In genomic region chr5:74305533-74306189, GRCm38 (mm10) we compare ENCODE assay signal across 15 mouse cellular contexts.
DNase-seq lines count a peak whose midpoint lies in the region; ATAC-seq lines count a peak whose summit lies in the region.
"Had no signal": no experiment of that assay in that cellular context is flagged by ENCODE, and none has a peak within 500 bp of the region (broad histone marks: within the 10 kb centered on the region; RNA-seq: fewer than 3 reads in every experiment).

No protein-coding gene starts in this region.

- no peaks in the 10 kb centered on the region for H3K9me3 ChIP-seq in kidney, embryonic 16.5 days (ENCODE audit: low read length)
- H3K9me3 ChIP-seq in embryonic facial prominence, embryonic 14.5 days (ENCODE audit: control insufficient read depth, low read length) = no peaks in the 10 kb centered on the region
- no peaks in the 10 kb centered on the region for H3K9me3 ChIP-seq in limb, embryonic 15.5 days
- H3K9me3 ChIP-seq in forebrain, embryonic 16.5 days (ENCODE audit: control insufficient read depth, low read length) = no peaks in the 10 kb centered on the region
- H3K9me3 ChIP-seq: megakaryocyte, embryonic 14.5 days; neural tube, embryonic 12.5 days had no signal

- intact Hi-C loops in heart, postnatal 14 days (cut with DNase I) = no loop called here

- H3K27ac ChIP-seq in kidney, embryonic 16.5 days (ENCODE audit: low read length) = peak overlapping the region; percentile 35
- H3K27ac ChIP-seq in embryonic facial prominence, embryonic 14.5 days (replicated peaks; ENCODE audit: low read depth, low read length) = peak overlapping the region; percentile 56; the same call in 1 of the 2 replicates
- peak overlapping the region; percentile 83 for H3K27ac ChIP-seq in limb, embryonic 15.5 days
- no peak overlapping the region for H3K27ac ChIP-seq in forebrain, embryonic 16.5 days (ENCODE audit: low read length)
- H3K27ac ChIP-seq: hindbrain, embryonic 14.5 days; neural tube, embryonic 12.5 days had no signal

- H3K4me3 ChIP-seq in kidney, embryonic 16.5 days (ENCODE audit: low read length) = no peak overlapping the region
- H3K4me3 ChIP-seq in embryonic facial prominence, embryonic 14.5 days (ENCODE audit: low read depth, low read length) = no peak overlapping the region
- no peak overlapping the region for H3K4me3 ChIP-seq in limb, embryonic 15.5 days
- H3K4me3 ChIP-seq in forebrain, embryonic 16.5 days (replicated peaks; ENCODE audit: low read length) = no peak overlapping the region
- H3K4me3 ChIP-seq: megakaryocyte, embryonic 14.5 days; neural tube, embryonic 12.5 days had no signal

- no peak for ATAC-seq in kidney, embryonic 16.5 days (ENCODE audit: low FRiP score, low TSS enrichment)
- ATAC-seq in embryonic facial prominence, embryonic 14.5 days (ENCODE audit: low read depth) = peak; percentile 12; the same call in 1 of the 2 replicates
- ATAC-seq in limb, embryonic 15.5 days (ENCODE audit: insufficient number of reproducible peaks, low FRiP score, low TSS enrichment, low read depth) = peak; percentile 33; the same call in 1 of the 2 replicates
- no peak for ATAC-seq in forebrain, embryonic 16.5 days

- no peak overlapping the region for H3K4me2 ChIP-seq in kidney, embryonic 16.5 days (replicated peaks; ENCODE audit: low read depth, low read length)
- no peak overlapping the region for H3K4me2 ChIP-seq in embryonic facial prominence, embryonic 14.5 days (ENCODE audit: low read depth, low read length)
- H3K4me2 ChIP-seq in limb, embryonic 15.5 days = no peak overlapping the region
- H3K4me2 ChIP-seq in forebrain, embryonic 16.5 days (ENCODE audit: low read length) = no peak overlapping the region
- H3K4me2 ChIP-seq: hindbrain, embryonic 14.5 days; neural tube, embryonic 12.5 days had no signal

- WGBS in kidney, embryonic 16.5 days = 40% methylated on average over 4 of the region's 4 CpGs
- 39% methylated on average over 4 of the region's 4 CpGs for WGBS in embryonic facial prominence, embryonic 14.5 days
- 29% methylated on average over 4 of the region's 4 CpGs for WGBS in limb, embryonic 15.5 days
- WGBS in forebrain, embryonic 16.5 days = 74% methylated on average over 4 of the region's 4 CpGs

- no peaks in the 10 kb centered on the region for H3K27me3 ChIP-seq in kidney, embryonic 16.5 days (ENCODE audit: insufficient read depth, low read length)
- no peaks in the 10 kb centered on the region for H3K27me3 ChIP-seq in embryonic facial prominence, embryonic 14.5 days (replicated peaks; ENCODE audit: control insufficient read depth, insufficient read depth, low read length)
- H3K27me3 ChIP-seq in limb, embryonic 15.5 days = no peaks in the 10 kb centered on the region
- H3K27me3 ChIP-seq in forebrain, embryonic 16.5 days (replicated peaks; ENCODE audit: control insufficient read depth, insufficient read depth, low read length) = no peaks in the 10 kb centered on the region
- H3K27me3 ChIP-seq: neural tube, embryonic 12.5 days had no signal

- no peaks in the 10 kb centered on the region for H3K36me3 ChIP-seq in kidney, embryonic 16.5 days (ENCODE audit: insufficient read depth, low read length)
- H3K36me3 ChIP-seq in embryonic facial prominence, embryonic 14.5 days (ENCODE audit: control insufficient read depth, insufficient read depth, low read length) = no peaks in the 10 kb centered on the region
- H3K36me3 ChIP-seq in limb, embryonic 15.5 days = no peaks in the 10 kb centered on the region
- H3K36me3 ChIP-seq in forebrain, embryonic 16.5 days (ENCODE audit: control insufficient read depth, insufficient read depth) = no peaks in the 10 kb centered on the region
- H3K36me3 ChIP-seq: neural tube, embryonic 12.5 days had no signal

- DNase-seq in heart, adult 11 months = peak; percentile 51
- no peak for DNase-seq in heart, postnatal 14 days
- no peak for DNase-seq in kidney, postnatal 25 days
- DNase-seq in embryonic facial prominence, embryonic 14.5 days (ENCODE audit: low spot score) = peak; percentile 51
- no peak for DNase-seq in left cerebral cortex, adult 11 months (ENCODE audit: low spot score)
- DNase-seq: B cell, adult 2 months; liver; right cerebral cortex, postnatal 14 days; thymus, adult 2 months had no signal

- H3K9ac ChIP-seq in kidney, embryonic 16.5 days (replicated peaks; ENCODE audit: low read length) = no peak overlapping the region
- H3K9ac ChIP-seq in embryonic facial prominence, embryonic 14.5 days (ENCODE audit: low read depth, low read length) = no peak overlapping the region
- no peak overlapping the region for H3K9ac ChIP-seq in limb, embryonic 15.5 days
- no peak overlapping the region for H3K9ac ChIP-seq in forebrain, embryonic 16.5 days (replicated peaks; ENCODE audit: low read depth, low read length)
- H3K9ac ChIP-seq: hindbrain, embryonic 14.5 days; neural tube, embryonic 12.5 days had no signal

- peaks cover 13% of the 10 kb centered on the region for H3K4me1 ChIP-seq in kidney, embryonic 16.5 days (ENCODE audit: insufficient read depth, low read length)
- peaks cover 11% of the 10 kb centered on the region for H3K4me1 ChIP-seq in embryonic facial prominence, embryonic 14.5 days (ENCODE audit: control insufficient read depth, insufficient read depth, low read length)
- H3K4me1 ChIP-seq in limb, embryonic 15.5 days = peaks cover 31% of the 10 kb centered on the region
- H3K4me1 ChIP-seq in forebrain, embryonic 16.5 days (replicated peaks; ENCODE audit: control insufficient read depth, insufficient read depth, low read length) = no peaks in the 10 kb centered on the region
- H3K4me1 ChIP-seq: neural tube, embryonic 12.5 days had no signal

Comparison
In these comparisons a context has a peak if more than half of its experiments do, and no peak if none do; other contexts are left out.
1. DNase-seq: peak in heart, adult 11 months (single experiment) and embryonic facial prominence, embryonic 14.5 days (single experiment); none in heart, postnatal 14 days (0 of 2), kidney, postnatal 25 days (0 of 2) and left cerebral cortex, adult 11 months (single experiment).
2. ATAC-seq: peak in embryonic facial prominence, embryonic 14.5 days (single experiment) and limb, embryonic 15.5 days (single experiment); none in kidney, embryonic 16.5 days (single experiment) and forebrain, embryonic 16.5 days (single experiment).